Mouse (Mus musculus) heart, embryonic 16.5 days (tissue): ENCODE results near the gene Atp6v0b. TPM values are rescaled to one million over a fixed set of nuclear protein-coding genes. Genes with fewer than 3 reads are reported as not detected.

ENCODE experiments used
- ATAC-seq: fragments of 200-750 bp; cut with Nextera tagmentation; replicated peaks from 2 replicates; pipeline ENCODE4 v1.8.0; 2017; ENCODE audit warnings: moderate number of reproducible peaks; ENCODE audit not compliant: insufficient read depth, low FRiP score; ENCODE audit errors: extremely low read depth
- H3K27ac ChIP-seq: fragments of 300-500 bp; sonication (generic); 2 replicates; pipeline ENCODE4 v1.5.1; 2014; ENCODE audit warnings: mild to moderate bottlenecking, low read length, control low read depth, moderate library complexity
- H3K27me3 ChIP-seq: fragments of 300-500 bp; sonication (generic); 2 replicates; pipeline ENCODE4 v1.6.1; 2014; ENCODE audit warnings: low read length, mixed read lengths; ENCODE audit not compliant: control insufficient read depth, insufficient read depth
- H3K36me3 ChIP-seq: fragments of 300-500 bp; sonication (generic); 2 replicates; pipeline ENCODE4 v1.6.1; 2014; ENCODE audit not compliant: control insufficient read depth, insufficient read depth
- H3K4me1 ChIP-seq: fragments of 300-500 bp; sonication (generic); 2 replicates; pipeline ENCODE4 v1.6.1; 2014; ENCODE audit warnings: low read length, mixed read lengths; ENCODE audit not compliant: control insufficient read depth, insufficient read depth
- H3K4me2 ChIP-seq: fragments of 300-500 bp; sonication (generic); 2 replicates; pipeline ENCODE4 v1.6.1; 2014; ENCODE audit warnings: low read depth, mild to moderate bottlenecking, control low read depth, low read length
- H3K4me3 ChIP-seq: fragments of 300-500 bp; sonication (generic); 2 replicates; pipeline ENCODE4 v1.5.1; 2014; ENCODE audit warnings: mild to moderate bottlenecking, control low read depth, low read length
- H3K9ac ChIP-seq: fragments of 300-500 bp; sonication (generic); 2 replicates; pipeline ENCODE4 v1.6.1; 2014; ENCODE audit warnings: low read length, control low read depth
- H3K9me3 ChIP-seq: fragments of 300-500 bp; sonication (generic); replicated peaks from 2 replicates; pipeline ENCODE4 v1.6.1; 2016; ENCODE audit warnings: low read length; ENCODE audit not compliant: control insufficient read depth
- WGBS: fragments of 180-500 bp; shearing (Covaris S2); extraction: QIAGEN DNeasy Blood & Tissue Kit; methylation state at CpG from one replicate; pipeline ENCODE4 v1.1.7; 2014; 5-methylcytosine and 5-hydroxymethylcytosine counted together
- polyA plus RNA-seq: library from polyadenylated mRNA; unstranded; fragments of >200 nt; fragmentation: Nextera tagmentation; extraction: Ambion mirVana; gene quantifications from 2 replicates; pipeline ENCODE4 v1.2.1, GENCODE M21; 2015

Gene Atp6v0b
- polyA plus RNA-seq, 1 experiment from 2014 or later = 229 TPM

DNA sequence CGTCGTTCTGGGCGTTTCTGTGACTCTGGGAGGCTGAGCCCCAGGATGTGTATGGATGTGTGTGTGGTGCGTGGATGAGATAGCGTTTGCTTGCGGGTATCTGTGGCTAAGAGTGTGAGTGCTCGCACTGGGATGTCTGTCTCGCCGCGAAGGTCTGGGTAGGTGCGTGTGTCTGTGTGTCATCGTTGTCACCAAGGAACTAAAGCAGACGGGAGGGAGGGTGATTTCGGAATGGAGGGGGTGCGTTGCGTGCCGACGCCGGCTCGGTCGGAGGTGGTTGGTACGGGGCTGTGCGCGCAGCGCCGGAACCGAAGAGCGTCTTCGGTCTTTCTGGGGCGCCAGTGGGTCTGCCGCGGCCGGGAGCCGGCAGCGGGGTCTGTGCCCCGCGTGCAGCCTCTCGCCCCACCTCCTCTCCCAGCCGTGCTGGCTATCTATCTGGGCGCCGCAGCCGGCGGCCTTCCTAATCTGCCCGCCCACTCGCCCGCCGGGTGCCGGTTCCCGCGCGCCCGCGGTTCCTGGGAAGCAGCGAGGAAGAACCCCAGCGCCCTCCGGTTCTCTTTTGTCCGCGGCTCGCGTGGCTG lies 51.5 kb downstream of the Atp6v0b start:
- no peaks in the 10 kb centered on the region for H3K27me3 ChIP-seq
- H3K36me3 ChIP-seq = no peaks in the 10 kb centered on the region
- peak overlapping the region; percentile 74 for H3K4me2 ChIP-seq
- ATAC-seq = peak; percentile 8
- peak overlapping the region; percentile 64 for H3K27ac ChIP-seq
- H3K4me3 ChIP-seq = peak overlapping the region; percentile 76
- under 1% methylated on average over 60 of the region's 60 CpGs for WGBS
- H3K9ac ChIP-seq = peak overlapping the region; percentile 80
- no peaks in the 10 kb centered on the region for H3K9me3 ChIP-seq
- H3K4me1 ChIP-seq = peaks cover 19% of the 10 kb centered on the region

GRCm38 (mm10) chr4:117834845-117835530 lies 52.1 kb downstream of the Atp6v0b start:
- ATAC-seq = peak; percentile 31
- Histone ChIP-seq H3K9me3 (no peaks in the 10 kb centered on the region), H3K27ac (peak overlapping the region; percentile 64), H3K4me2 (peak overlapping the region; percentile 74), H3K36me3 (no peaks in the 10 kb centered on the region), H3K4me3 (peak overlapping the region; percentile 76), H3K9ac (peak overlapping the region; percentile 80), H3K4me1 (peaks cover 25% of the 10 kb centered on the region), H3K27me3 (no peaks in the 10 kb centered on the region)
- under 1% methylated on average over 36 of the region's 36 CpGs for WGBS

GRCm38 (mm10) chr4:117834457-117834844 lies 52.7 kb downstream of the Atp6v0b start, which contains the start of gene Slc6a9:
TSS of gene Slc6a9 (plus strand) at chr4:117834506.
- 35% methylated on average over 3 of the region's 3 CpGs for WGBS
- H3K36me3 ChIP-seq = no peaks in the 10 kb centered on the region
- ATAC-seq = no peak
- H3K9ac ChIP-seq = peak within 1 kb of the TSS; percentile 80
- H3K27ac ChIP-seq = peak within 1 kb of the TSS; percentile 64
- no peaks in the 10 kb centered on the region for H3K27me3 ChIP-seq
- H3K4me1 ChIP-seq = peaks cover 30% of the 10 kb centered on the region
- peak within 1 kb of the TSS; percentile 76 for H3K4me3 ChIP-seq
- H3K4me2 ChIP-seq = peak within 1 kb of the TSS; percentile 74
- H3K9me3 ChIP-seq = no peaks in the 10 kb centered on the region

Other genes starting within 250 kb of the Atp6v0b start
- gene Dmap1, start 205.1 kb downstream of the Atp6v0b start, polyA plus RNA-seq = 41.0 and 45.7 TPM in 2 replicates
- gene Gm12845, start 162.9 kb downstream of the Atp6v0b start, polyA plus RNA-seq = not detected in 2 replicates
- gene Klf17, start 121.7 kb downstream of the Atp6v0b start, polyA plus RNA-seq = not detected in 2 replicates
- gene Slc6a9, start 52.8 kb downstream of the Atp6v0b start, polyA plus RNA-seq = 5.3 and 6.7 TPM in 2 replicates
- 0.51 and 0.55 TPM in 2 replicates for gene Ccdc24, start 14.8 kb downstream of the Atp6v0b start, polyA plus RNA-seq
- gene B4galt2, start 3.8 kb downstream of the Atp6v0b start, polyA plus RNA-seq = 8.6 and 9.5 TPM in 2 replicates
- gene Dph2, start 4.7 kb upstream of the Atp6v0b start, polyA plus RNA-seq = 12.5 and 15.1 TPM in 2 replicates
- gene Ipo13, start 27.7 kb upstream of the Atp6v0b start, polyA plus RNA-seq = 43.7 and 49.4 TPM in 2 replicates
- 0.70 and 0.85 TPM in 2 replicates for gene Artn, start 42.4 kb upstream of the Atp6v0b start, polyA plus RNA-seq
- gene St3gal3, start 247.6 kb upstream of the Atp6v0b start, polyA plus RNA-seq = 7.8 and 8.9 TPM in 2 replicates